Mouse (Mus musculus) heart, embryonic 14.5 days (tissue): ENCODE measurements around the gene 1190005I06Rik. TPM values are rescaled to one million over a fixed set of nuclear protein-coding genes. Genes with fewer than 3 reads are reported as not detected.

Experiments
- ATAC-seq: fragments of 200-750 bp; cut with Nextera tagmentation; 2 replicates; pipeline ENCODE4 v1.8.0; 2017; ENCODE audit warnings: low read depth, moderate TSS enrichment; ENCODE audit not compliant: insufficient number of reproducible peaks, insufficient read depth, low FRiP score
- H3K27ac ChIP-seq, 2 experiments: fragments of 200-500 bp in 1 of 2; fragments of 300-500 bp in 1 of 2; sonication (generic) in 1 of 2; replicated peaks in 1 of 2; 2 replicates each; pipeline ENCODE4 v1.5.1; 2012 to 2014; ENCODE audit warnings: low read depth in 2 of 2, low read length in 2 of 2, control low read depth in 1 of 2, mild to moderate bottlenecking in 1 of 2, mixed read lengths in 1 of 2; ENCODE audit not compliant: control insufficient read depth in 1 of 2, insufficient read depth in 1 of 2
- H3K27me3 ChIP-seq: fragments of 300-500 bp; sonication (generic); 2 replicates; pipeline ENCODE4 v1.6.1; 2014; ENCODE audit warnings: mild to moderate bottlenecking, low read length, control low read depth; ENCODE audit not compliant: control insufficient read depth, insufficient read depth
- H3K36me3 ChIP-seq: fragments of 300-500 bp; sonication (generic); 2 replicates; pipeline ENCODE4 v1.6.1; 2014; ENCODE audit warnings: mild to moderate bottlenecking, control low read depth, low read length, mixed read lengths; ENCODE audit not compliant: control insufficient read depth, insufficient read depth
- H3K4me1 ChIP-seq, 2 experiments: fragments of 200-500 bp in 1 of 2; fragments of 300-500 bp in 1 of 2; sonication (generic) in 1 of 2; 2 replicates each; pipeline ENCODE4 v1.6.1; 2012 to 2014; ENCODE audit warnings: low read length in 2 of 2, control low read depth in 1 of 2, mixed read lengths in 1 of 2; ENCODE audit not compliant: control insufficient read depth in 2 of 2, insufficient read depth in 2 of 2
- H3K4me2 ChIP-seq: fragments of 300-500 bp; sonication (generic); 2 replicates; pipeline ENCODE4 v1.6.1; 2014; ENCODE audit warnings: mild to moderate bottlenecking, low read length
- H3K4me3 ChIP-seq, 2 experiments: fragments of 200-500 bp in 1 of 2; fragments of 300-500 bp in 1 of 2; sonication (generic) in 1 of 2; 2 replicates each; pipeline ENCODE4 v1.5.1; 2012 to 2014; ENCODE audit warnings: low read length in 2 of 2, mild to moderate bottlenecking in 2 of 2, control low read depth in 1 of 2, low read depth in 1 of 2, moderate library complexity in 1 of 2; ENCODE audit not compliant: control insufficient read depth in 1 of 2, insufficient read depth in 1 of 2
- H3K9ac ChIP-seq: fragments of 300-500 bp; sonication (generic); 2 replicates; pipeline ENCODE4 v1.6.1; 2014; ENCODE audit warnings: mild to moderate bottlenecking, low read length
- H3K9me3 ChIP-seq: fragments of 300-500 bp; sonication (generic); 2 replicates; pipeline ENCODE4 v1.6.1; 2016; ENCODE audit warnings: low read length, control low read depth; ENCODE audit not compliant: control insufficient read depth
- WGBS: fragments of 180-500 bp; shearing (Covaris S2); extraction: QIAGEN DNeasy Blood & Tissue Kit; methylation state at CpG from one replicate; pipeline ENCODE4 v1.1.7; 2014; 5-methylcytosine and 5-hydroxymethylcytosine counted together
- polyA plus RNA-seq: library from polyadenylated mRNA; unstranded; fragments of >200 nt; fragmentation: Nextera tagmentation; extraction: Ambion mirVana; gene quantifications from 2 replicates; pipeline ENCODE4 v1.2.1, GENCODE M21; 2014

Gene 1190005I06Rik
- polyA plus RNA-seq, result 5.8 and 6.2 TPM in 2 replicates

- no peak for ATAC-seq
- no peaks in the 10 kb centered on the region for H3K36me3 ChIP-seq
- no peak within 1 kb of the TSS for H3K4me3 ChIP-seq
- H3K27ac ChIP-seq, result no peak within 1 kb of the TSS
- peaks cover 2 to 13% of the 10 kb centered on the region in 2 experiments; a peak in 3 of 4 replicates for H3K4me1 ChIP-seq
- 62% methylated on average over 7 of the region's 7 CpGs for WGBS
- no peaks in the 10 kb centered on the region for H3K9me3 ChIP-seq
- no peak within 1 kb of the TSS for H3K9ac ChIP-seq
- no peaks in the 10 kb centered on the region for H3K27me3 ChIP-seq
- H3K4me2 ChIP-seq, result no peak within 1 kb of the TSS
These were observed at the start of gene 1190005I06Rik for GRCm38 (mm10) chr8:120647532-120647931. Gene 1190005I06Rik (minus strand): TSS chr8:120647632.

GRCm38 (mm10) chr8:120696401-120697153 is 49.1 kb upstream of the 1190005I06Rik start:
- Histone ChIP-seq H3K9me3 (no peaks in the 10 kb centered on the region; the same call in 1 of the 2 replicates), H3K27ac (peak overlapping the region; percentile 25 to 61), H3K4me1 (peaks cover 20 to 25% of the 10 kb centered on the region in 2 experiments), H3K36me3 (no peaks in the 10 kb centered on the region), H3K27me3 (0 out of 2 replicates have a peak, but pooled peaks cover 3% of the 10 kb centered on the region), H3K9ac (no peak overlapping the region), H3K4me3 (no peak overlapping the region), H3K4me2 (no peak overlapping the region)
- no peak for ATAC-seq
- WGBS, result 31% methylated on average over 13 of the region's 13 CpGs

- Histone ChIP-seq H3K4me1 (peaks cover 20% of the 10 kb centered on the region in 2 experiments), H3K9me3 (no peaks in the 10 kb centered on the region; the same call in 1 of the 2 replicates), H3K27ac (no peak overlapping the region), H3K36me3 (no peaks in the 10 kb centered on the region), H3K4me2 (peak overlapping the region; percentile 42; the same call in 1 of the 2 replicates), H3K9ac (peak overlapping the region; percentile 38; the same call in 1 of the 2 replicates), H3K4me3 (no peak overlapping the region), H3K27me3 (peaks cover 3% of the 10 kb centered on the region; the same call in 1 of the 2 replicates)
- WGBS, result 27% methylated on average over 22 of the region's 22 CpGs
- ATAC-seq, result no peak
These were observed 46.5 kb upstream of the 1190005I06Rik start for GRCm38 (mm10) chr8:120693861-120694493.

GRCm38 (mm10) chr8:120692934-120693333 is 45.5 kb upstream of the 1190005I06Rik start:
- H3K36me3 ChIP-seq, result no peaks in the 10 kb centered on the region
- whole genome bisulfite sequencing, result 59% methylated on average over 4 of the region's 4 CpGs
- H3K27ac ChIP-seq, result no peak overlapping the region
- ATAC-seq, result no peak
- H3K4me2 ChIP-seq, result no peak overlapping the region
- H3K4me3 ChIP-seq, result no peak overlapping the region
- H3K9ac ChIP-seq, result no peak overlapping the region
- H3K27me3 ChIP-seq, result peaks cover 3% of the 10 kb centered on the region; the same call in 1 of the 2 replicates
- H3K9me3 ChIP-seq, result no peaks in the 10 kb centered on the region; the same call in 1 of the 2 replicates
- peaks cover 20% of the 10 kb centered on the region in 2 experiments for H3K4me1 ChIP-seq

GRCm38 (mm10) chr8:120688511-120688910 is 41.1 kb upstream of the 1190005I06Rik start:
- no peak overlapping the region for H3K4me2 ChIP-seq
- no peak overlapping the region for H3K4me3 ChIP-seq
- ATAC-seq, result no peak
- 77% methylated on average over 7 of the region's 7 CpGs for WGBS
- no peaks in the 10 kb centered on the region for H3K9me3 ChIP-seq
- H3K27ac ChIP-seq, result no peak overlapping the region
- H3K27me3 ChIP-seq, result no peaks in the 10 kb centered on the region; the same call in 1 of the 2 replicates
- no peaks in the 10 kb centered on the region for H3K4me1 ChIP-seq
- H3K9ac ChIP-seq, result no peak overlapping the region
- H3K36me3 ChIP-seq, result no peaks in the 10 kb centered on the region

GRCm38 (mm10) chr8:120687786-120688185 is 40.4 kb upstream of the 1190005I06Rik start:
- H3K4me2 ChIP-seq, result no peak overlapping the region
- 53% methylated on average over 8 of the region's 8 CpGs for WGBS
- no peaks in the 10 kb centered on the region for H3K4me1 ChIP-seq
- H3K4me3 ChIP-seq, result no peak overlapping the region
- no peak overlapping the region for H3K9ac ChIP-seq
- no peak overlapping the region for H3K27ac ChIP-seq
- no peak for ATAC-seq
- H3K9me3 ChIP-seq, result no peaks in the 10 kb centered on the region
- no peaks in the 10 kb centered on the region for H3K36me3 ChIP-seq
- H3K27me3 ChIP-seq, result no peaks in the 10 kb centered on the region; the same call in 1 of the 2 replicates

GRCm38 (mm10) chr8:120686576-120686975 is 39.1 kb upstream of the 1190005I06Rik start:
- H3K4me3 ChIP-seq, result no peak overlapping the region
- no peak overlapping the region for H3K9ac ChIP-seq
- no peaks in the 10 kb centered on the region for H3K4me1 ChIP-seq
- no peaks in the 10 kb centered on the region for H3K9me3 ChIP-seq
- H3K27ac ChIP-seq, result no peak overlapping the region
- H3K4me2 ChIP-seq, result no peak overlapping the region
- H3K36me3 ChIP-seq, result no peaks in the 10 kb centered on the region
- WGBS, result 83% methylated on average over 5 of the region's 5 CpGs
- no peak for ATAC-seq
- no peaks in the 10 kb centered on the region; the same call in 1 of the 2 replicates for H3K27me3 ChIP-seq
